Comparison of ENCODE assay signal across 24 mouse cellular contexts in the genomic region with DNA sequence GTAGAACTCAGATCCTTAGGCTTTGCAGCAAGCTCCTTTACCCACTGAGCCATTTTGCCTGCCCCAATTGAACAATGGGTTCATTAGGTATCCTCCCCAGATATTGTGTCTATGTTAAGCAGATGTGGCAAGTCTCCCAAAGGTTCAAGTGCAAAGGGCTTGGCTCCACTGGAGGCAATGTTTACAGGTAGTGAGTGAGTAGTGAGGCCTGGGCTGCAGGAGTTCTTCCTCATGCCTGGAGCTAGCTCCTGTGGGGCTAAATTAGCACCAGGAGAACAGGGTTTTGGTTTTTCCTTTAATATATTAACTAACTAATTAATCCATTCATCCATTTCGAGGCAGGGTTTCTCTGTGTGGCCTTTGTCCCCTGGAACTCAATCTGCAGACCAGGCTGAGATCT. TPM values are rescaled to one million over a fixed set of nuclear protein-coding genes. Genes with fewer than 3 reads are reported as not detected.
DNase-seq lines count a peak whose midpoint lies in the region; ATAC-seq and TF ChIP-seq lines count a peak whose summit lies in the region.
"Had no signal": no experiment of that assay in that cellular context is flagged by ENCODE, and none has a peak within 500 bp of the region (broad histone marks: within the 10 kb centered on the region; RNA-seq: fewer than 3 reads in every experiment).

No protein-coding gene starts in this region.

- H3K9ac ChIP-seq in liver, embryonic 15.5 days: no peak overlapping the region
- no peak overlapping the region for H3K9ac ChIP-seq in liver, embryonic 11.5 days (ENCODE audit: low read depth, low read length)
- no peak overlapping the region for H3K9ac ChIP-seq in midbrain, embryonic 11.5 days (ENCODE audit: low read length)
- H3K9ac ChIP-seq: embryonic facial prominence, embryonic 12.5 days; forebrain, embryonic 12.5 days; limb, embryonic 12.5 days; midbrain, embryonic 15.5 days; neural tube, embryonic 12.5 days; stomach, embryonic 15.5 days had no signal

- H3K36me3 ChIP-seq in liver, embryonic 15.5 days (replicated peaks): no peaks in the 10 kb centered on the region
- H3K36me3 ChIP-seq in liver, embryonic 11.5 days (ENCODE audit: control insufficient read depth, insufficient read depth, low read length): no peaks in the 10 kb centered on the region
- H3K36me3 ChIP-seq in midbrain, embryonic 11.5 days (ENCODE audit: control insufficient read depth, insufficient read depth, low read length): no peaks in the 10 kb centered on the region
- H3K36me3 ChIP-seq: embryonic facial prominence, embryonic 12.5 days; forebrain, embryonic 12.5 days; heart, embryonic 10.5 days; hindbrain, embryonic 10.5 days; limb, embryonic 12.5 days; midbrain, embryonic 15.5 days; neural tube, embryonic 12.5 days; stomach, embryonic 15.5 days had no signal

- no peak overlapping the region for H3K4me2 ChIP-seq in liver, embryonic 15.5 days
- H3K4me2 ChIP-seq in liver, embryonic 11.5 days: no peak overlapping the region
- no peak overlapping the region for H3K4me2 ChIP-seq in midbrain, embryonic 11.5 days
- H3K4me2 ChIP-seq: embryonic facial prominence, embryonic 12.5 days; forebrain, embryonic 12.5 days; limb, embryonic 12.5 days; midbrain, embryonic 15.5 days; neural tube, embryonic 12.5 days; stomach, embryonic 15.5 days had no signal

- DNase-seq in liver, embryonic 11.5 days (ENCODE audit: low spot score): no peak
- peak; percentile 93 for DNase-seq in kidney, adult 9 months
- peak; percentile 59 to 87 for DNase-seq in kidney, postnatal 25 days
- DNase-seq in frontal cortex, adult 2 months (ENCODE audit: extremely low spot score in 1 of 2, low spot score in 1 of 2): no peak
- no peak for DNase-seq in midbrain, embryonic 11.5 days (ENCODE audit: low spot score, missing footprints)
- DNase-seq in gastrocnemius, adult 2 months: no peak
- no peak for DNase-seq in gastrocnemius, adult 18-20 months (ENCODE audit: low spot score)
- DNase-seq: adrenal gland, postnatal 25 days; cerebellum, adult 11 months; cerebellum, postnatal 10 days; lung, adult 2 months; lung, postnatal 36 days; right cerebral cortex, postnatal 4 days; thymus, postnatal 25 days had no signal

- H3K27me3 ChIP-seq in liver, embryonic 15.5 days: no peaks in the 10 kb centered on the region
- H3K27me3 ChIP-seq in liver, embryonic 11.5 days (replicated peaks; ENCODE audit: control insufficient read depth, insufficient read depth, low read length): no peaks in the 10 kb centered on the region
- 0 out of 2 replicates have a peak, but pooled peaks cover 2% of the 10 kb centered on the region for H3K27me3 ChIP-seq in midbrain, embryonic 11.5 days (ENCODE audit: control insufficient read depth, insufficient read depth, low read length)
- H3K27me3 ChIP-seq: neural tube, embryonic 12.5 days; stomach, embryonic 15.5 days had no signal

- H3K27ac ChIP-seq in liver, embryonic 15.5 days (replicated peaks): peak overlapping the region; percentile 76
- H3K27ac ChIP-seq in liver, embryonic 11.5 days (ENCODE audit: low read depth, low read length): no peak overlapping the region
- no peak overlapping the region for H3K27ac ChIP-seq in midbrain, embryonic 11.5 days (ENCODE audit: low read depth, low read length)
- H3K27ac ChIP-seq in gastrocnemius, adult 2 months: no peak overlapping the region
- H3K27ac ChIP-seq: embryonic facial prominence, embryonic 12.5 days; forebrain, embryonic 12.5 days; heart, embryonic 10.5 days; hindbrain, embryonic 10.5 days; limb, embryonic 12.5 days; midbrain, embryonic 15.5 days; neural tube, embryonic 12.5 days; stomach, embryonic 15.5 days had no signal

- intact Hi-C loops in gastrocnemius, adult 2 months (cut with DNase I): no loop called here

- TF ChIP-seq CTCF in gastrocnemius, adult 2 months (IDR thresholded peaks at IDR 0.05): no peak

- peaks cover 31% of the 10 kb centered on the region for H3K4me1 ChIP-seq in liver, embryonic 15.5 days (replicated peaks)
- H3K4me1 ChIP-seq in liver, embryonic 11.5 days (replicated peaks; ENCODE audit: control insufficient read depth, insufficient read depth, low read length): peaks cover 7% of the 10 kb centered on the region
- no peaks in the 10 kb centered on the region for H3K4me1 ChIP-seq in midbrain, embryonic 11.5 days (ENCODE audit: control insufficient read depth, insufficient read depth, low read length)
- H3K4me1 ChIP-seq: embryonic facial prominence, embryonic 12.5 days; hindbrain, embryonic 10.5 days; limb, embryonic 12.5 days; midbrain, embryonic 15.5 days; neural tube, embryonic 12.5 days; stomach, embryonic 15.5 days had no signal

- H3K9me3 ChIP-seq in liver, embryonic 15.5 days (replicated peaks): no peaks in the 10 kb centered on the region
- no peaks in the 10 kb centered on the region for H3K9me3 ChIP-seq in liver, embryonic 11.5 days (ENCODE audit: control insufficient read depth, low read length)
- no peaks in the 10 kb centered on the region for H3K9me3 ChIP-seq in midbrain, embryonic 11.5 days (ENCODE audit: control insufficient read depth, low read length)
- H3K9me3 ChIP-seq: embryonic facial prominence, embryonic 12.5 days; forebrain, embryonic 12.5 days; heart, embryonic 10.5 days; hindbrain, embryonic 10.5 days; limb, embryonic 12.5 days; midbrain, embryonic 15.5 days; neural tube, embryonic 12.5 days; stomach, embryonic 15.5 days had no signal

- H3K4me3 ChIP-seq in liver, embryonic 15.5 days (replicated peaks): no peak overlapping the region
- no peak overlapping the region for H3K4me3 ChIP-seq in liver, embryonic 11.5 days (ENCODE audit: low read depth, low read length)
- H3K4me3 ChIP-seq in midbrain, embryonic 11.5 days (ENCODE audit: low read depth, low read length): no peak overlapping the region
- no peak overlapping the region for H3K4me3 ChIP-seq in gastrocnemius, adult 2 months
- H3K4me3 ChIP-seq: embryonic facial prominence, embryonic 12.5 days; forebrain, embryonic 12.5 days; heart, embryonic 10.5 days; hindbrain, embryonic 10.5 days; limb, embryonic 12.5 days; midbrain, embryonic 15.5 days; neural tube, embryonic 12.5 days; stomach, embryonic 15.5 days had no signal

- WGBS in liver, embryonic 15.5 days (ENCODE audit: insufficient replicate concordance): 44% methylated on average over 1 of the region's 1 CpGs
- 73% methylated on average over 1 of the region's 1 CpGs for WGBS in liver, embryonic 11.5 days
- WGBS in midbrain, embryonic 11.5 days: 62% methylated on average over 1 of the region's 1 CpGs

- ATAC-seq in liver, embryonic 15.5 days (ENCODE audit: insufficient read depth): no peak
- no peak for ATAC-seq in liver, embryonic 11.5 days (replicated peaks; ENCODE audit: low FRiP score)
- no peak for ATAC-seq in midbrain, embryonic 11.5 days (ENCODE audit: low FRiP score)
- ATAC-seq: hindbrain, embryonic 16.5 days; midbrain, embryonic 15.5 days had no signal

RNA-seq across cellular contexts. Expression of a gene that starts 6.4 kb away (rescaled TPM):
- polyA plus RNA-seq in liver, embryonic 15.5 days (2015; fragmentation: Nextera tagmentation; extraction: Ambion mirVana): 0.07 and 0.17 TPM in 2 replicates
- 0.34 and 0.75 TPM in 2 replicates for polyA plus RNA-seq in liver, embryonic 11.5 days (2014; fragmentation: Nextera tagmentation; extraction: Ambion mirVana)
- 8.6 TPM in 2 replicates for polyA plus RNA-seq in frontal cortex, adult 2 months (2012; rRNA removed)
- polyA plus RNA-seq in midbrain, embryonic 11.5 days (2014; fragmentation: Nextera tagmentation; extraction: Ambion mirVana): 0.75 and 0.87 TPM in 2 replicates
- total RNA-seq in gastrocnemius, adult 2 months (2021): under 1 TPM; 0.38 to 0.50 TPM
- total RNA-seq in gastrocnemius, adult 18-20 months (2021): under 1 TPM; 0.17 to 0.18 TPM

RNA-seq across cellular contexts. Expression of a gene that starts 7.5 kb away (rescaled TPM):
- 29.0 and 33.4 TPM in 2 replicates for polyA plus RNA-seq in liver, embryonic 15.5 days (2015; fragmentation: Nextera tagmentation; extraction: Ambion mirVana)
- polyA plus RNA-seq in liver, embryonic 11.5 days (2014; fragmentation: Nextera tagmentation; extraction: Ambion mirVana): 58.5 and 64.6 TPM in 2 replicates
- 108 and 110 TPM in 2 replicates for polyA plus RNA-seq in frontal cortex, adult 2 months (2012; rRNA removed)
- polyA plus RNA-seq in midbrain, embryonic 11.5 days (2014; fragmentation: Nextera tagmentation; extraction: Ambion mirVana): 39.4 and 47.2 TPM in 2 replicates
- total RNA-seq in gastrocnemius, adult 2 months (2021): 10 to 100 TPM; 87.8 to 99.6 TPM
- 10 to 100 TPM; 87.4 to 93.2 TPM for total RNA-seq in gastrocnemius, adult 18-20 months (2021)

RNA-seq across cellular contexts. Expression of a gene that starts 42.3 kb away (rescaled TPM):
- 1.0 and 1.1 TPM in 2 replicates for polyA plus RNA-seq in liver, embryonic 15.5 days (2015; fragmentation: Nextera tagmentation; extraction: Ambion mirVana)
- polyA plus RNA-seq in liver, embryonic 11.5 days (2014; fragmentation: Nextera tagmentation; extraction: Ambion mirVana): 0.84 and 3.6 TPM in 2 replicates
- polyA plus RNA-seq in frontal cortex, adult 2 months (2012; rRNA removed): 0.95 and 1.1 TPM in 2 replicates
- 0.66 and 0.78 TPM in 2 replicates for polyA plus RNA-seq in midbrain, embryonic 11.5 days (2014; fragmentation: Nextera tagmentation; extraction: Ambion mirVana)
- under 1 TPM; 0.39 to 0.71 TPM for total RNA-seq in gastrocnemius, adult 2 months (2021)
- under 1 TPM in 1 of 2 experiments, not detected in 1; 0.66 TPM for total RNA-seq in gastrocnemius, adult 18-20 months (2021)

Comparison
In these comparisons a context has a peak if more than half of its experiments do, and no peak if none do; other contexts are left out.
1. DNase-seq: peak in kidney, adult 9 months (single experiment) and kidney, postnatal 25 days (2 of 2); none in liver, embryonic 11.5 days (single experiment), frontal cortex, adult 2 months (0 of 2), midbrain, embryonic 11.5 days (single experiment), gastrocnemius, adult 2 months (single experiment) and gastrocnemius, adult 18-20 months (single experiment).